Mouse (Mus musculus): ENCODE results near the gene Mpv17l.

- TF ChIP-seq CTCF (IDR thresholded peaks at IDR 0.05; ENCODE audit: low read depth) (no peak), EP300 (IDR thresholded peaks at IDR 0.05; ENCODE audit: low read depth) (no peak)
Observed at GRCm38 (mm10) chr16:13920093-13920492, 17.1 kb downstream of the Mpv17l start.
